Mouse (Mus musculus) layer of hippocampus, adult 18-20 months (tissue): ENCODE data around the gene 1110051M20Rik. TPM values are rescaled to one million over a fixed set of nuclear protein-coding genes. Genes with fewer than 3 reads are reported as not detected.

ENCODE experiments used
- DNase-seq, 2 experiments: peaks; one replicate each; pipeline ENCODE4 v3.0.0; 2022; ENCODE audit warnings: low spot score in 2 of 2
- total RNA-seq, 2 experiments: library from RNA; stranded (reverse); gene quantifications; 2 replicates each; pipeline ENCODE4 v1.2.3; 2021

Gene 1110051M20Rik
- total RNA-seq, 2 experiments from 2014 or later: 111 to 121 TPM

GRCm38 (mm10) chr2:91351841-91352240 is 92.7 kb downstream of the 1110051M20Rik start:
- no peak for DNase-seq

GRCm38 (mm10) chr2:91349974-91350457 is 94.5 kb downstream of the 1110051M20Rik start:
- DNase-seq: no peak

- no peak for DNase-seq
Observed at GRCm38 (mm10) chr2:91348936-91349335, 95.6 kb downstream of the 1110051M20Rik start.

- DNase-seq: no peak
Observed at GRCm38 (mm10) chr2:91345644-91346043, 98.9 kb downstream of the 1110051M20Rik start.

- no peak for DNase-seq
Observed at GRCm38 (mm10) chr2:91339591-91339990, 104.9 kb downstream of the 1110051M20Rik start.

- no peak for DNase-seq
Observed at GRCm38 (mm10) chr2:91335128-91335527, 109.4 kb downstream of the 1110051M20Rik start.

GRCm38 (mm10) chr2:91331051-91331843 is 113.3 kb downstream of the 1110051M20Rik start:
- no peak for DNase-seq

- no peak for DNase-seq
Observed at GRCm38 (mm10) chr2:91329996-91330738, 114.3 kb downstream of the 1110051M20Rik start.

GRCm38 (mm10) chr2:91328729-91329125 is 115.8 kb downstream of the 1110051M20Rik start:
- DNase-seq: no peak

- peak; percentile 37 to 70 for DNase-seq
Observed at GRCm38 (mm10) chr2:91327968-91328728, 116.4 kb downstream of the 1110051M20Rik start.

GRCm38 (mm10) chr2:91326746-91327350 is 117.7 kb downstream of the 1110051M20Rik start:
- no peak for DNase-seq

GRCm38 (mm10) chr2:91324761-91325421 is 119.6 kb downstream of the 1110051M20Rik start:
- peak in 1 of 2 experiments; percentile 60 for DNase-seq

GRCm38 (mm10) chr2:91324346-91324745 is 120.2 kb downstream of the 1110051M20Rik start:
- no peak for DNase-seq

GRCm38 (mm10) chr2:91322490-91322889 is 122.0 kb downstream of the 1110051M20Rik start:
- no peak for DNase-seq

GRCm38 (mm10) chr2:91321923-91322322 is 122.6 kb downstream of the 1110051M20Rik start:
- DNase-seq: no peak

GRCm38 (mm10) chr2:91320559-91321529 is 123.7 kb downstream of the 1110051M20Rik start:
- no peak for DNase-seq

- DNase-seq: no peak
Observed at GRCm38 (mm10) chr2:91314184-91314583, 130.3 kb downstream of the 1110051M20Rik start.

- peak in 1 of 2 experiments; percentile 56 for DNase-seq
Observed at GRCm38 (mm10) chr2:91312578-91313311, 131.8 kb downstream of the 1110051M20Rik start.
